Mouse (Mus musculus): ENCODE results near the gene Homer2. TPM values are rescaled to one million over a fixed set of nuclear protein-coding genes. Genes with fewer than 3 reads are reported as not detected.

The Homer2 gene
- polyA plus RNA-seq, 1 experiment from 2014 or later, result 24.4 TPM

DNA sequence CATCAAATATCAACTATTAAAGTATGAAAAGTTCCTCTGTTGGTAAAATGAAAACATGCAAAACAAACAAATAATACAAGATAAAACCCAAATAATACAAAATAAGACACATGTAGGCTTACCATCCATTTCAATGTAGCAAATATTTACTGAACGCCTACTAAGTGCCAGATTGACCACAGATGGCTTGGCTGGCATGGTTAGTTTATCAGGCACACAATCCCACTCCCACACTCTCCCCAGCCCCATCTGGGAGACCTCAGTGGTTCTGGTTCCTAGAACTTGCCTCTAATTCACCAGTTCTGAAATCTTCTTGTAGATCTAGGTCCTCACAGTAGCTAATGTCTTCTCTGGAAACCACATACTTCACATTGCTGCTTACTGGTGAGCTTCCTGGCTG lies 11.3 kb upstream of the Homer2 start:
- no peak for ATAC-seq (replicated peaks; ENCODE audit: insufficient number of reproducible peaks, low FRiP score, low TSS enrichment, low read depth)
- DNase-seq (ENCODE audit: low spot score), result no peak
- 85% methylated on average over 1 of the region's 1 CpGs for WGBS
- Histone ChIP-seq H3K27ac (replicated peaks; ENCODE audit: low read depth, low read length) (no peak overlapping the region), H3K4me3 (ENCODE audit: low read depth, low read length) (no peak overlapping the region), H3K27me3 (ENCODE audit: control insufficient read depth, insufficient read depth, low read length) (no peaks in the 10 kb centered on the region), H3K4me1 (ENCODE audit: control insufficient read depth, insufficient read depth, low read length) (no peaks in the 10 kb centered on the region), H3K36me3 (replicated peaks; ENCODE audit: control insufficient read depth, insufficient read depth, low read depth, low read length) (no peaks in the 10 kb centered on the region), H3K9me3 (replicated peaks; ENCODE audit: control insufficient read depth, low read length) (no peaks in the 10 kb centered on the region), H3K4me2 (ENCODE audit: low read depth, low read length) (no peak overlapping the region), H3K9ac (replicated peaks; ENCODE audit: low read length) (no peak overlapping the region)

DNA sequence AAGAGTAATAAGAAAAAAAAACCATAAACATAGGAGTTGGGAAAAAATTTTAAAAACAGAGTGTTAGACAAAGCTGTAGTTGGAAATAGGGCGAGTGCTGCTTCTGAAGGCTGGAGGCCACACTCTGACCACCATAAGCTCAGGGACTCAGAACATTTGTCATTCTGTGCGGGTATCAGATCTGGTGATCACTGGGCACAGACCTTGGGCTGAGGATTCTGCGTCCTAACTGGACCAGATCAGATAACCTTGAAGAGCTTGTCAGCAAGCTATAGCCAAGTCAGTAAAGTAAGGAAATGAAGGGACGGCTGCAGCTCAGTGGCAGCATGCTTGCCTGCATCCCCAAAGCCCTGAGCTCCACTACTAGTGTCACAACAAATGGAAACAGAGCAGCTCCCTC lies 2.8 kb upstream of the Homer2 start:
- H3K27me3 ChIP-seq (ENCODE audit: control insufficient read depth, insufficient read depth, low read length), result peaks cover 3% of the 10 kb centered on the region
- ATAC-seq (replicated peaks; ENCODE audit: insufficient number of reproducible peaks, low FRiP score, low TSS enrichment, low read depth) (no peak), DNase-seq (ENCODE audit: low spot score) (no peak)
- no peaks in the 10 kb centered on the region for H3K9me3 ChIP-seq (replicated peaks; ENCODE audit: control insufficient read depth, low read length)
- H3K9ac ChIP-seq (replicated peaks; ENCODE audit: low read length), result no peak overlapping the region
- H3K27ac ChIP-seq (replicated peaks; ENCODE audit: low read depth, low read length), result no peak overlapping the region
- H3K4me3 ChIP-seq (ENCODE audit: low read depth, low read length), result no peak overlapping the region
- H3K4me1 ChIP-seq (ENCODE audit: control insufficient read depth, insufficient read depth, low read length), result peaks cover 4% of the 10 kb centered on the region; the same call in 1 of the 2 replicates
- no peak overlapping the region for H3K4me2 ChIP-seq (ENCODE audit: low read depth, low read length)
- WGBS, result 84% methylated on average over 4 of the region's 4 CpGs
- H3K36me3 ChIP-seq (replicated peaks; ENCODE audit: control insufficient read depth, insufficient read depth, low read depth, low read length), result no peaks in the 10 kb centered on the region

GRCm38 (mm10) chr7:81708165-81708564 lies 838 bp upstream of the Homer2 start:
- no peak overlapping the region for H3K4me2 ChIP-seq (ENCODE audit: low read depth, low read length)
- peaks cover 3% of the 10 kb centered on the region for H3K27me3 ChIP-seq (ENCODE audit: control insufficient read depth, insufficient read depth, low read length)
- no peaks in the 10 kb centered on the region for H3K36me3 ChIP-seq (replicated peaks; ENCODE audit: control insufficient read depth, insufficient read depth, low read depth, low read length)
- no peak for ATAC-seq (replicated peaks; ENCODE audit: insufficient number of reproducible peaks, low FRiP score, low TSS enrichment, low read depth)
- no peak overlapping the region for H3K4me3 ChIP-seq (ENCODE audit: low read depth, low read length)
- H3K9me3 ChIP-seq (replicated peaks; ENCODE audit: control insufficient read depth, low read length), result no peaks in the 10 kb centered on the region
- no peak overlapping the region for H3K27ac ChIP-seq (replicated peaks; ENCODE audit: low read depth, low read length)
- peaks cover 4% of the 10 kb centered on the region; the same call in 1 of the 2 replicates for H3K4me1 ChIP-seq (ENCODE audit: control insufficient read depth, insufficient read depth, low read length)
- no peak overlapping the region for H3K9ac ChIP-seq (replicated peaks; ENCODE audit: low read length)
- no peak for DNase-seq (ENCODE audit: low spot score)

DNA sequence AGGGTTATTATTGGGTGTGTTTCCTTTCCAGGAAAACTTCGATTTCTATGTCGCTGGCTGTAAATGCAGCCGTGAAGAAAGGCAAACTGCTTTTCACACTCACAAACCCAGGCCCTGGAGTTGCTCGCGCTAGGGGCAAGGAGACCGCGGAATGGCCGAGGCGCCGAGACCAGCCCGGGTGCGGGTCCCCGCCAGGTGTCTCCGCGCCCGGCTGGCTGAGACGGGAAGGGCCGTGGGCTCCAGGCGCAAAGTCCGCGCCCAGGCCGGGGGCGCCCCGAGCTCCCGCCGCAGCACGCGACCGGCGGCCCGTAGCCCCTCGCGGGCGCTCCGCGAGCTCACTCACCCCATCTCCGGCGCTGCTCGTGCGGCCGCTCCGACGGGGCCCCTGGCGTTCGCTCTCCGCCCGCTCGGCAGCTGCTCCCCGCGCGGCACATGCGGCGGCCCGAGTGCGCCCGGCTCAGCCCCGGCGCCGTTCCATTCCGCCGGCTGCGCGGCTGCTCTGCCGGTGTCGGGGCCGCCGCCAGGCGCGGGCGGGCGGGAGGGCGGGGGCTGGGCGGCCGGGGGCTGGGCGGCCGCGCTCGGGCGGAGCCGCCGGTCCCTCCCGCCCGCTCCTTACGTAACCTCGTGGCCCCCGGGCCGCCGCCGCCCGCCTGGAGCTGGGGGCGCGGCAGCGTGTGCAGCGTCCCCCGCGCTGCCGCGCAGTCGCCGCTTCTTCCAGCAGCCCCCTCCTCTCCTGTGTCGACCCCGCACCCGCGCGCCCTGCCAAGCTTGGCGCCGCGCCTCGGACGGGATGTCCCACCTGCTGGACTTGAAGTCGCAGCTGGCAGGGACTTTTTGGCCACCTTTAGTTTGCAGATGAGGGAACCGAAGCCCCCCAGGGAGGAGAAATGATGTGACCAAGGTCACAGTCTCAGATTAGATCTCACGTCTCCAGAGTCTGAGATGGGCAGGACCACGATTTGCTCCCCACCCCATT lies 623 bp downstream of the Homer2 start:
- Histone ChIP-seq H3K27ac (replicated peaks; ENCODE audit: low read depth, low read length) (no peak overlapping the region; the same call in 1 of the 2 replicates), H3K9ac (replicated peaks; ENCODE audit: low read length) (peak overlapping the region; percentile 74), H3K36me3 (replicated peaks; ENCODE audit: control insufficient read depth, insufficient read depth, low read depth, low read length) (no peaks in the 10 kb centered on the region), H3K4me3 (ENCODE audit: low read depth, low read length) (peak overlapping the region; percentile 68), H3K27me3 (ENCODE audit: control insufficient read depth, insufficient read depth, low read length) (peaks cover 3% of the 10 kb centered on the region), H3K9me3 (replicated peaks; ENCODE audit: control insufficient read depth, low read length) (no peaks in the 10 kb centered on the region), H3K4me1 (ENCODE audit: control insufficient read depth, insufficient read depth, low read length) (peaks cover 4% of the 10 kb centered on the region; the same call in 1 of the 2 replicates), H3K4me2 (ENCODE audit: low read depth, low read length) (peak overlapping the region; percentile 94)
- DNase-seq (ENCODE audit: low spot score) (peak; percentile 51), ATAC-seq (replicated peaks; ENCODE audit: insufficient number of reproducible peaks, low FRiP score, low TSS enrichment, low read depth) (0 out of 2 replicates have a peak, but pooled peaks have one; percentile 61)
- under 1% methylated on average over 107 of the region's 114 CpGs for WGBS

- DNase-seq (ENCODE audit: low spot score) (no peak), ATAC-seq (replicated peaks; ENCODE audit: insufficient number of reproducible peaks, low FRiP score, low TSS enrichment, low read depth) (no peak)
- 36% methylated on average over 12 of the region's 12 CpGs for WGBS
- peak overlapping the region; percentile 94 for H3K4me2 ChIP-seq (ENCODE audit: low read depth, low read length)
- no peak overlapping the region; the same call in 1 of the 2 replicates for H3K27ac ChIP-seq (replicated peaks; ENCODE audit: low read depth, low read length)
- peak overlapping the region; percentile 68 for H3K4me3 ChIP-seq (ENCODE audit: low read depth, low read length)
- H3K9ac ChIP-seq (replicated peaks; ENCODE audit: low read length), result peak overlapping the region; percentile 74
- H3K27me3 ChIP-seq (ENCODE audit: control insufficient read depth, insufficient read depth, low read length), result peaks cover 3% of the 10 kb centered on the region
- H3K36me3 ChIP-seq (replicated peaks; ENCODE audit: control insufficient read depth, insufficient read depth, low read depth, low read length), result no peaks in the 10 kb centered on the region
- H3K4me1 ChIP-seq (ENCODE audit: control insufficient read depth, insufficient read depth, low read length), result peaks cover 4% of the 10 kb centered on the region; the same call in 1 of the 2 replicates
- H3K9me3 ChIP-seq (replicated peaks; ENCODE audit: control insufficient read depth, low read length), result no peaks in the 10 kb centered on the region
Measured at GRCm38 (mm10) chr7:81706027-81706415, 1.3 kb downstream of the Homer2 start.

DNA sequence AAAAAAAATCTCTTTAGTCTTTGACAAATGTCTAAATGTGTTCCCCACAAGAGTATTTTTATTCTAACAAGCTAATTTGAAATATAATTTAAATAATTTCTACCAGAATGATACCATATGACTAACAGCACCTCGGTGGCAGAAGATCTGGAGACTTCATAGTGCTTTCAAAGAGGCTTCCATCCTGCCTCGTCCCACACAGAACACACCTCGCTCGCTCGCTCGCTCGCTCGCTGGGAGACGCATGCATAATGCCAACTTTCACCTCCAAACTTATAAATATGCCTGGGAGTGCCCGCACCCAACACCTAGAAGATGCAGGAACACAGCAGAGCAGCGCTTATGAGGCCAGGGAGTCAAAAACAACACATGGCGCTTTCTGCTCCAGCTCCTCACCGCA lies 9.0 kb downstream of the Homer2 start:
- no peaks in the 10 kb centered on the region for H3K27me3 ChIP-seq (ENCODE audit: control insufficient read depth, insufficient read depth, low read length)
- no peak for DNase-seq (ENCODE audit: low spot score)
- no peak overlapping the region for H3K4me3 ChIP-seq (ENCODE audit: low read depth, low read length)
- H3K9ac ChIP-seq (replicated peaks; ENCODE audit: low read length), result no peak overlapping the region
- ATAC-seq (replicated peaks; ENCODE audit: insufficient number of reproducible peaks, low FRiP score, low TSS enrichment, low read depth), result no peak
- no peaks in the 10 kb centered on the region for H3K36me3 ChIP-seq (replicated peaks; ENCODE audit: control insufficient read depth, insufficient read depth, low read depth, low read length)
- H3K4me1 ChIP-seq (ENCODE audit: control insufficient read depth, insufficient read depth, low read length), result no peaks in the 10 kb centered on the region
- H3K9me3 ChIP-seq (replicated peaks; ENCODE audit: control insufficient read depth, low read length), result no peaks in the 10 kb centered on the region
- WGBS, result 86% methylated on average over 13 of the region's 13 CpGs
- H3K4me2 ChIP-seq (ENCODE audit: low read depth, low read length), result no peak overlapping the region
- H3K27ac ChIP-seq (replicated peaks; ENCODE audit: low read depth, low read length), result no peak overlapping the region

DNA sequence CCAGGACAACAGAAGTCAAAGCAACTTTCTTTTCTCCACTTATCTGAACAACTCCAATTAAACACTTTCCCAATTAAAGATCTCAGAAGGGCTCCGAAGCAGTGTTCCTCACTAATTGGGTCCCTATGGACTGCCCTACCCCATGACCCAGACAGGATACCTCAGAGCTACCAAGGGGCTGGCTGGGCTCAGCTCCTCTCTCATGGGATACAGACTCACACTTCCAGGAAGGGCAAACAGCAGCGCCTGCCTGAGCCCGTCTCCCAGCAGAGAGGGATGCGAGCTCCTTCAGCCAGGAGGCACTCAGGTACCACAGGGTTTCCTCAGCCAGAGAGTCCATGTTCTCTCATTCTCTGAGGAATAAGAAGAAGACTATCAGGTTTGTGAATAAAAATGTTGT lies 9.4 kb downstream of the Homer2 start:
- WGBS, result 64% methylated on average over 4 of the region's 4 CpGs

More for the DNA sequence above, 9.4 kb downstream of the Homer2 start:
- DNase-seq (ENCODE audit: low spot score) (no peak), ATAC-seq (replicated peaks; ENCODE audit: insufficient number of reproducible peaks, low FRiP score, low TSS enrichment, low read depth) (no peak)
- no peak overlapping the region for H3K4me3 ChIP-seq (ENCODE audit: low read depth, low read length)
- H3K4me2 ChIP-seq (ENCODE audit: low read depth, low read length), result no peak overlapping the region
- H3K27ac ChIP-seq (replicated peaks; ENCODE audit: low read depth, low read length), result no peak overlapping the region
- no peaks in the 10 kb centered on the region; the same call in 1 of the 2 replicates for H3K4me1 ChIP-seq (ENCODE audit: control insufficient read depth, insufficient read depth, low read length)
- H3K27me3 ChIP-seq (ENCODE audit: control insufficient read depth, insufficient read depth, low read length), result no peaks in the 10 kb centered on the region
- H3K9me3 ChIP-seq (replicated peaks; ENCODE audit: control insufficient read depth, low read length), result no peaks in the 10 kb centered on the region
- H3K9ac ChIP-seq (replicated peaks; ENCODE audit: low read length), result no peak overlapping the region
- no peaks in the 10 kb centered on the region for H3K36me3 ChIP-seq (replicated peaks; ENCODE audit: control insufficient read depth, insufficient read depth, low read depth, low read length)
